Mouse (Mus musculus) left cerebral cortex, adult 8-10 months (tissue): ENCODE measurements around the gene Pdzd8. TPM values are rescaled to one million over a fixed set of nuclear protein-coding genes. Genes with fewer than 3 reads are reported as not detected.

ENCODE experiments used
- DNase-seq, 2 experiments: peaks; one replicate each; pipeline ENCODE4 v3.0.0; 2022; ENCODE audit warnings: low spot score in 2 of 2
- total RNA-seq, 4 experiments: library from RNA; stranded (reverse); gene quantifications; 2 replicates each; pipeline ENCODE4 v1.2.4; 2022

Gene Pdzd8
- total RNA-seq, 4 experiments from 2014 or later, result 54.3 to 58.5 (median 56.5) TPM

- no peak for DNase-seq
Observed at GRCm38 (mm10) chr19:59280841-59281240, 64.7 kb downstream of the Pdzd8 start.

GRCm38 (mm10) chr19:59276354-59276753 lies 69.2 kb downstream of the Pdzd8 start:
- DNase-seq, result no peak

DNA sequence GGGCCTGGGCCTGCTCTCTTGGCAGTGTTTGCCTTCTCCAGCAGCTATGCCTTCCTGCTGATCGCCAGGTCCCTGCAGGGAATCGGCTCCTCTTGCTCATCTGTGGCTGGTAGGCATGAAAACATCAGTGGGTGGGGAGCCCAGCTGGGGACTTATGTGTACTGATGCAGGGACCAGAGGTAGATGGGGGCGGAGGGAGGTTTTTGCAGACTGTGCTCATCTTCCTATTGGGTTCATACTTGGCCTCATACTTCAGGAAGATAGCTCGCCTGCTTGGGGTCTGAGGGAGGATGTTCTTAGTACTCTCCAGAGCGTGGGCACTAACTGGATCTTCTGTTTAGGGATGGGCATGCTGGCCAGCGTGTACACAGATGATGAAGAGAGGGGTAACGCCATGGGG lies 72.4 kb downstream of the Pdzd8 start:
- peak in 1 of 2 experiments; percentile 25 for DNase-seq

DNA sequence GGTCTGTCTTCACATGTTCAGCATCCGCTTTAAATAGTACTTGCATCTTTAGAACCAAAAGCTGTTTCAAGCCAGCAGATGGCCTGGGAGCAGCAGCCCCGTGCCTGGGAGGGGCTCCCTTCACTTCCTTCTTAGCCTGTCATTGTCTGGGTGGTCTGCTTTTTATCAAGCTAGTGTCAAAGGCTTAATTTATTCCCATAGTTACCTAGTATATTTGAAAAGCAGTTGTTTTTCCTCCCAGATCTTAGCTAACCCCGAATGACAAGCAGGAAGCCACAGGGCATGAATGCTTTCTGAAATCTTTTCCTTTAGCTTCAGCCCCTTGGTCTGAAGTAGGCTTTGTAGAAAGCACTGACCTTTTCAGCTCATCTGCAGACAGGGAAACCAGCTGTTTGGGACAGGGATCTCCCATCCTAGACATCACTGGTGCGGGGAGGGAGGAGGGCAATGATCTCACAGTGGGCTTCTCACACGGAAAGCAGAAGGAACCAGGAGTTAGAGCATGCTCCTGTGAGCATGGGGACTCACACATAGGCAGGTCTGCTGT lies 78.1 kb downstream of the Pdzd8 start:
- no peak for DNase-seq

GRCm38 (mm10) chr19:59265907-59266306 lies 79.7 kb downstream of the Pdzd8 start:
- no peak for DNase-seq

GRCm38 (mm10) chr19:59264838-59265532 lies 80.6 kb downstream of the Pdzd8 start:
- DNase-seq, result no peak

GRCm38 (mm10) chr19:59263171-59263570 lies 82.4 kb downstream of the Pdzd8 start:
- DNase-seq, result no peak

GRCm38 (mm10) chr19:59261604-59262003 lies 84.0 kb downstream of the Pdzd8 start:
- DNase-seq, result no peak

- DNase-seq, result no peak
Observed at GRCm38 (mm10) chr19:59260718-59261442, 84.7 kb downstream of the Pdzd8 start, which contains the start of gene Slc18a2. Gene Slc18a2, plus strand, starts transcription at chr19:59260896.

GRCm38 (mm10) chr19:59259633-59260032 lies 85.9 kb downstream of the Pdzd8 start:
- DNase-seq, result no peak

- DNase-seq, result no peak
Observed at GRCm38 (mm10) chr19:59252651-59253050, 92.9 kb downstream of the Pdzd8 start.

- no peak for DNase-seq
Observed at GRCm38 (mm10) chr19:59248553-59249286, 96.9 kb downstream of the Pdzd8 start.

DNA sequence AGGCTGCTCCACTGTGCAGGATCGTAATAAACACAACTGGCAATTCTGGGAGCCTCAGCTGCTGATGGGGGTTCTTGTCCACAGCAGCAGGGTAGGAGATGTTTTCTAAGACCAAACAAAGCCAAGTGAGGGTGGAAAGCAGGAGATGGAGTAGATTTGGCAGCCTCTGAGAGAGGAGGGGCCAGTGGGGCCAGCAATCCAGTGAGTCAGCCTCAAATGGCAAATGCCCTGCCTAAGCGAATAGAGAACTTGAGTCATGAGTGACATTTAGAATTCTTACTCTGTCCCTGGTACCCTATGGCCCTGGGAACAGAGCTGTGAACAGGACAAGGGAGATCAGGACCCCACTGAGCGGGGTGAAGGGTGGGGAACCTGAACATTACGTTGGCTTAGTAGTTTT lies 97.4 kb downstream of the Pdzd8 start:
- DNase-seq, result no peak

Other genes with a start within 250 kb of the Pdzd8 start
- gene Vax1, start 175.7 kb downstream of the Pdzd8 start, total RNA-seq, result 1 to 10 TPM; 1.8 to 2.5 (median 1.9) TPM
- not detected for gene Kcnk18, start 126.6 kb downstream of the Pdzd8 start, total RNA-seq
- under 1 TPM; 0.23 to 0.63 (median 0.47) TPM for gene Slc18a2, start 84.9 kb downstream of the Pdzd8 start, total RNA-seq
- gene Rps12-ps3, start 23.5 kb downstream of the Pdzd8 start, total RNA-seq, result 100 to 1,000 TPM; 184 to 310 (median 253) TPM
- 10 to 100 TPM in 3 of 4 experiments, 1 to 10 TPM in 1; 9.1 to 13.3 (median 11.3) TPM for gene Emx2, start 112.6 kb upstream of the Pdzd8 start, total RNA-seq